Mouse (Mus musculus) c-Kit-positive CD71-negative TER-119-negative erythroid progenitor cells, embryonic 14.5 days (primary cell): ENCODE measurements around the gene Slc44a3.
A peak's percentile ranks its signal among the peaks of the same experiment; 100 is the strongest.

Experiments
- DNase-seq: peaks from one replicate; pipeline ENCODE4 v3.0.0-alpha.2; 2013; ENCODE audit warnings: low read depth

Slc44a3 gene

GRCm38 (mm10) chr3:121500734-121501133 is 31.5 kb downstream of the Slc44a3 start:
- no peak for DNase-seq

- DNase-seq = peak; percentile 44
Observed at GRCm38 (mm10) chr3:121500225-121500624, 32.0 kb downstream of the Slc44a3 start.

GRCm38 (mm10) chr3:121493997-121494421 is 38.2 kb downstream of the Slc44a3 start:
- DNase-seq = no peak

- DNase-seq = no peak
Observed at GRCm38 (mm10) chr3:121492026-121492425, 40.2 kb downstream of the Slc44a3 start.

DNA sequence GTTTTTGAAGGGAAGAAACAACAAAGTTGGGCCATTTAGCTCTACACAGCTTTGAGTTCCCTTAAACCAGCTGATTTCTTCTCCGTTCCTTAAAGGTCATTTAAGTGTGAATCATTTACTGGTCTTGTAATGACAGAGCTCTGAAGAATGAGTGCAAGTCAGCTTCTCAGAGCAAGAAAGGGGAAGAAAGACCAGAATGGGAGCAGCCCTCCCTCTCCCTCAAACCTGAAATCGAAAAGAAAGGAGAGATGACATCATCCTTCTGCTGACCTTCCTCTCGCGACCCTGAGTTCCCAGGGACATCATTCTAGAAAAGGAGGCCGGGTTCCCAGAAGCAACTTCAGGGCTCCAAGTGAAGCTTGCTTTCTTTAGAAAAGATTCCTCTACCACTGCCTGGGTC is 41.3 kb downstream of the Slc44a3 start:
- no peak for DNase-seq

DNA sequence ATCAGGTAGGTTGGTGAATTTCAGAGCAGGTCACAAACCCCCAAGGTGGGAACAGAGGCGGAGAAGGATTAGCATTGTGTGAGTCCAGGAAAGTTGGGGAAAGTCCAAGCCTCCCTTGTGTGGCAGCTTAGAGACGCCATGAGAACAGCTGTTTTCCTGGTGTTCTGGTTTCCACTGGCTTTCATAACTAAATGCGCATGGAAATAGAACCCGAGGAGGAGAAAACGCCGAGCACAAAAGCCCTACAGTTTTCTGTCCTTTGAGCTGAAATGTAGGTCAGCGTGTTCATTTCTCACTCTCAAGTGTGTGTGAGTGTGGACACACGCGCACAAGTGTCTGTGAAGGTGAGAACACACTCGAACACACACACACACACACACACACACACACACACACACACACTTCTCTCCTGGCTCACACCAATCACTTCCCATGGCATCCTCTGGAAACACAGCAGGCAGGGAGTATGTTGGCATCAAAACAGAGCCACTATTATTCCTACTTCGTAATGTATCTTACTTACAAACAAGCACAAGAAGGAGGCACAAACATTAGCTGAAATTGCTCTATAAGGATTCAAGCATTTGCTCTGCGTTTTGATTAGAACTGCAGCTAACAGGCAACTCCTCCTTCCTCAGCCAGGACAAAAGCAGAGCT is 42.6 kb downstream of the Slc44a3 start:
- no peak for DNase-seq

DNA sequence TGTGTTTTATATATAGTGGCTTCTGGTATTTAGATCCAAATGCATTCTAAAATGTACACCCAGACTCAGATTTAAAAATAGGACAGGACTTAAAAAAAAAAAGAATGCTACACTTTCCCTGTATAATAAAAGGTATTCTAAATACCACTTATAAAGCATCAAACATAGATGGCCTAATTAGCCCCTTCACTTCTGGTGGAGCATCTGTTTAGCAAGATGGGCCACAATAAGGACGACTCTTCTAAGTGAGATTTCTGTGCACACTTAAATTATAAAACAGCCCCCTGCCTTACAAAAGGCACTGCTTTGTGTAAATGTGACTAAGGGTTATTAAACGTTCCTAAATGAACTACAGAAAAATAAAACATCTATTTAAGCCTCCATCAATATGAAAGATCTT is 47.0 kb downstream of the Slc44a3 start:
- no peak for DNase-seq

DNA sequence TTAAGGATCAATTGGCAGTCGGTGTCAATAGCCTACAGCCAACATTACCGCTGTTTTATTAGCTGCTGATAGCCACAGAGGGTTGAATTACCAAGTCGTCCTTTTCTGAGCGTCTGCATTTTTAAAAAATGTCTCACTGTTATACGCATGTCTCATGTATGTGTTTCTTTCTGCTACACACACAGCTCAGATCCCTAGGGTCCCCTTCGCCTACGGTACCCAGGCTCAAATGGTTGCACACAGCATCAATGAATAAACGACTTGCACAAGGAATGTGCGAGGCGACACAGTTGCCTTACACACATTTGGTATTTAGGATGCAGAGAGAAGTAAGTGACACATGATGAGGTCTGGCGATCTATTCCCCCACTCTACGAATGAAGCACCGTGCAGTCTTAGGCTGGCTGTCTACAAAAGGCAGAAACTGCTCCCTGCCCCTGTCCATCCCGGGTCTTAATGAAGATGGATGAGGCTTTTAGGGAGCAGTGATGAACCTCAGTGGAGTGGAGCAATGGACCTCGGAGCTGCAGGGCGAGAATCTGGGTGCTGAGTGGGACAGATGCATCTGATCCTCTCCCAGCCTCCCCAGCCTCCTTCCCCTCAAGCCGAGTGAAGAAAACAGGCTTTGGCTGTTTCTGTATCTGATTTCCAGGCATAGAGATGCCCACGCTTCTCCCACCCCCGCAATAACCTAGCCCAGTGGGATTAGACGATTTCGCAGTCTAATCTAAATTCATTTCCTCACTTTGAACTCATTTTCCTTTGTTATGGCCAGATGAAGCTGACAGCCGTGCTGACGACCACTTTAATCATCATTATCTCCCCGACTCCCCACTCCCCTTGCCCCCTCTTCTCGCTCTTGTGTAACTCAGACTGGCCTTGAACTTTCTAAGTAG is 48.7 kb downstream of the Slc44a3 start:
- no peak for DNase-seq

DNA sequence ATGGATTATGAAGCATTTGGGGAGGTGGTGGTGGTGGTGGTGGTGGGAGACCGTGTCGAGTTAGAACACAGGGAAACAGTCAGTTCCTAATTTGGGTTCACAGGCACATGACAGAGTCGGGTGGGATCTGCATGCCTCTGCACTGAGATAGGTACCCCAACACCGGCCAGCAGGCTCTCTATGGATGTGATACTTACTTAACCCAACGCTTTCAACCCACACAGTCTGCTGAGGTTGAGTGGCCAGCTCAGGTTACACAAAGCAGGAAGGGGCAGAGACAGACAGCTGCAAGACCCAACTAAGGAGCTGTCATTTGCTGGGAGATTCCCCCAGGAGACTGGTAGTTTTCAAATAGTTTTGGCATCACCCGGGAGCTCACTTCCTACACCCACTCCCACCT is 50.6 kb downstream of the Slc44a3 start:
- DNase-seq = no peak

DNA sequence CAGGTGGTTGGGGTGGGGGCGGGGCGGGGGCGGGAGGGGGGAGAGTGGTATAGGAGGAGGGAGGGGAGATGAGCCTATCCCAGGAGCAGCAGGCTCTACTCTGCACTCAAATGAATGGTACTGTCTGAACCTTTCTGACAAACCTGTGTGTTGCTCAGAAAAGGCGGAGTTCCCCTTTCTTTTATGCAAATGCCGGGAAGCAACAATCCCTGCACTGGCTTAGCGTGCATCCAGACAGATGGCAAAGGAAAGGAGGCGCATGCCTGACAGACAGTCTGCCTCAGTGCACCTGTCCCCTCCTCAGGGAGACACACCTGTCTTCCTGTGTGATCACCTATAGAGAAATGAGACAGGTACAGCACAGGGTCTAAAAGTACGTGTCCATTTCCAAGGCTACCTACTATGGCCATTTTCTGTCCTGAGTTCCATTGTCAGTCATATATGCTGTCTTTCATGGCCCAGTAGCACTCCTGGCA is 51.2 kb downstream of the Slc44a3 start:
- no peak for DNase-seq

- DNase-seq = no peak
Observed at GRCm38 (mm10) chr3:121480030-121480960, 51.9 kb downstream of the Slc44a3 start.

DNA sequence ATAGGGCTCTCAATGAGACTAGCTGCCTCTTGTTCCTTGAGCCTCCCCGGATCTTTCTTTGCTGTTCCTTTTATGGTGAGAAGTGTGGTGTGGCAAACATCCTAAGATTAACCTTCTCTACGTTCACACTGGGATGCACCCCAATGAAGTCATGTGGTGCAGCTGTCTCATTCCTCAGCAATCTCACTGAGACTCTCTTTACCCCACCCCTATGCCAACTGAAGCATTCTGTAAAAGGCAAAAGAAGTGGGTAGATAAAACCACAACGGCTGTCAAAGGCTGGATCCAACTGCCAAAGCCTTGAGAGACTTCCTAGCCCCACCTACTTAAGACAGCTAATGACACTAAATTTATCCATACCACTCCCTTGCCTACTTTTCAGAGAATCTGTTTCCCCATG is 57.5 kb downstream of the Slc44a3 start:
- DNase-seq = peak; percentile 41

- DNase-seq = no peak
Observed at GRCm38 (mm10) chr3:121471703-121472102, 60.5 kb downstream of the Slc44a3 start.

DNA sequence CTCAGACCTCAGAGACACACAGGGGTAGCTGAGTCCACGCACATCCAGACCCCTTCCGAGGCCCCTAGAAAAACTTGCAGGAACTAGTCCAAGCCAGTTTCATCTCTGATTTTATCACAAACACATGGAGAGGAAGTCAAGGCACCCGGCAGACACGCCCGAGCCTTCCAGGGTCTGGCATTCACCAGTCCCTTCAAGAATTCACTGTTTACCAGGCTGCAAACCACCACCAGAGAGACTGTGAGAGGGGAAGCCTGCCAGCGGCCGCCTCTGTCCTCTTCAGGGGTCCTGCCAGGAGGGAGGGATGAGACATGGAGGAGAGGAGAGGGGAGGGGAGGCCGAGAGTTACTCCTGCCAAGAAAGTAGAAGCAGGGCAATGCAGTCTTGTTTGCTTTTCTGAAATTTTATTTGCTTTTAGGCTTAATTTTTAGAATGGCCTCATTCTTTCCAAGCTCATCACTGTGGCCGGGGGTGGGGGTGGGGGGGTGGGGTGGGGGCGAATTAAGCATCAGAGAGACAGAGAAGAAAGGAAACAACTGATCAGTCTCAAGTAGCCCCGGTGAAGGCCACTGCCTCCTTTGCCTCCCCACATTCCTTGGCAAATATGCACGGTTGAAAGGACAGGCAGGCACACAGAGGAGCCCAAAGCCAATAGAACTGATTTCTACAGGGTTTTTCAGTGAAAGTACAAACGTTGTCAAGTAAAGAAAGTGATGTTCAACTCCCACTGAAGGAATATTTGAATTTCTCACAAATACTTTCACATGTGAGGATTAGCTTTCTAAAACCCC is 62.8 kb downstream of the Slc44a3 start:
- DNase-seq = no peak

DNA sequence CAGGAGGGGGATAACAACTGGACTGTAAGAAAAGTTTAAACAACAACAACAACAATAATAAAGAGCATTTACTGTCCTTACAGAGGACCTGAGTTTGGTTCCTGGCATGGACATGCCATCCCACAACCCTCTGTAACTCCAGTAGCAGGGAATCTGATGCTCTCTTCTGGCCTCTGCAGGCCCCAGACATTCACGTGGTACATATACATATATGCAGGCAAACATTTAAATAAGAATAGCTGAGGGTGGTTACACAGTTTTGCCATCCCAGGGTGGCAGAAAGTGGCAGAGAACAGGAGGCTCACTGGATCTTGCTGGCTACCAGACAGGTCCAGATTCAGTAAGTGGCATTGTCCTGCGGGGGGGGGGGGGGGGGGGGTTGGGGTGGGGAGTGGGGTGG is 64.1 kb downstream of the Slc44a3 start:
- DNase-seq = no peak

DNA sequence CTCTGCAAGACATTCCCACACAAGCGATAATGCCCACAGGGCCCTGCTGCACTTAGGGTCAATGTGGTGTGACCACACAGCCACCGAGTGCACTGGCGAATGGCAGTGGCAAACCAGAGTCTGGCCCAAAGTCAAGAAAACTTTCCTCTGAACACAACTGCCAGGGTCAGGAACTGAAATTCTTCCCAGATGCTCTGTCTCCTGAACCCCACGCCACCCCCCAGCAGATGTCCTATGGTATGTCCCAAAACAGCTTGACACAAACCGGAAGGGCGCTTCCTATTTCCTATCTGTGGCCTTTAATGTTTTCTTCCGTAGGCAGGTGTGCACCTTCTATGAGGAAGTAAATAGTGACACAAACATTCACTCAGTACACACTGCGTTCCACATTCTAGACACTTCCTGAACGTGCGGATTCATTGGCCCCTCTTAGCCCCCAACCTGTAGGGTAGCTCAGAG is 65.1 kb downstream of the Slc44a3 start:
- no peak for DNase-seq

GRCm38 (mm10) chr3:121465795-121466194 is 66.4 kb downstream of the Slc44a3 start:
- no peak for DNase-seq

DNA sequence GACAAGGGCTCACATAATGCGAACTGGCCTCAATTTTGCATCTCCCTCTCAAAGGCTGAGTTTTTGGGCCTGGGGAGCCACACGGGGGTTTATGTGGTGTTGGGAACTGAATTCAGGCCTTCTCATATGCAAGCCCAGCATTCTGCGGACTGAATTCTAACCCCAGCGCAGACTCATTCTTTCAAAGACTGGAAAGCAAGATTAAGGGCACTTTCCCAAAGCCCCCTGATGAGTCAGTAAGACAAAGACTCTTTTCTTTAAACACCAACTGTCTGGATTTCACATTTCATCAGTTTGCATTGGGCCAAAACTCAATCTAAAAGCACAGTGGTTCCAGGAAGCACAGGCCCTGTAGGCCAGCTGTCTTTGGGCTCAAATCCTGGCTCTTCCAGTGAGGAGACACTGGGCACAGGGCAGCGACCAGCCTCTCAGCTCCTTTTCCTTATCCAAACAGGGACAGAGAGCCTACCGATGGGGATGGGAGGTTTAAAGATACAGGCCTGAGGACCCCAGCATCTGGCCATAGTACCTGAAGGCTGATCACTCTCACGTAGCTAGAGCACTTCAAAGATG is 67.4 kb downstream of the Slc44a3 start:
- DNase-seq = no peak

DNA sequence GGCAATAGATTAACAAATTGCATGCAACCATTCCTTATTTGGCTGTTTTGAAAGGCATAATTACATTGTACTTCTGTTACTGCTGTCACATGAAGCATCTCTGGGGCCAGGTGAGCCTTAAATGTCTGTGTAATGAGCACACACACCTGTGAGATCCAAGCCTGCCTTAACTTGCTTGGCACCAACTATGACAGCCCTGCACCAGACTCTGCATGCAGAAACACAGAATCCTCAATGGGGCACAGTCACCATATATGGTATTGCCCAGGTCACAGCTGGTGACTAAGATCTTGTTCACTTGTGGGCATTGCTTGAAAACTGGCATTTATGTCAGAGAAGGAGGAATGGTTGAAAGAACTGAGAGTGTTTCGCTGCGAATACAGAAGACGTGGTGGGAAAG is 69.4 kb downstream of the Slc44a3 start:
- no peak for DNase-seq

GRCm38 (mm10) chr3:121461477-121461876 is 70.7 kb downstream of the Slc44a3 start:
- DNase-seq = no peak
